Mouse (Mus musculus): Measurements from ENCODE around the gene Hexb. TPM values are rescaled to one million over a fixed set of nuclear protein-coding genes. Genes with fewer than 3 reads are reported as not detected.

Gene Hexb
- polyA plus RNA-seq, 1 experiment from 2014 or later: 39.1 TPM

DNA sequence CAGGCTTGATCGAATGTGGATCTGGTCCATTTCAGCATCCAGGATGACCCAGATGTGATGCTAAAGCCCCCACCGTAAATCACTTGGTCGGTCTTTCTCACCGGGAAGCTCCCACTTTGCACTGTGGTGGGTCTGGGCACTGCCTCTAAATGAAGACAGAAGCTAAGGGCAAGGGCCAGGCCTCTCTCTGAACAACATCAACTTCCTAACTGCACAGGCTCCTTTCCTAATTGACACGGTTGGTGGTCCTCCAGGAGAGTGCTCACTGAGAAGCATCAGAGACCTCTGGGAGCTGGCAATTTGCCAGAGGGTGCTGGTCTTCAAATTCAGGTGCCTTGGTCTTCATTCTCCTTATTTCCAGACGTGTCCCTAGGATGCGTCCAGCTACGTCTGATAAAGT lies 25.7 kb upstream of the Hexb start:
- Histone ChIP-seq H3K27me3 (ENCODE audit: control insufficient read depth, insufficient read depth, low read length) (no peaks in the 10 kb centered on the region), H3K9ac (ENCODE audit: low read length) (no peak overlapping the region), H3K9me3 (ENCODE audit: control insufficient read depth, low read length) (peaks cover 5% of the 10 kb centered on the region; the same call in 1 of the 2 replicates), H3K27ac (replicated peaks in 1 of 2; ENCODE audit: control insufficient read depth in 1 of 2, insufficient read depth in 1 of 2, low read depth in 2 of 2, low read length in 2 of 2) (no peak overlapping the region), H3K36me3 (ENCODE audit: control insufficient read depth, insufficient read depth, low read length) (no peaks in the 10 kb centered on the region), H3K4me1 (ENCODE audit: control insufficient read depth in 2 of 2, insufficient read depth in 2 of 2, low read length in 2 of 2) (no peaks in the 10 kb centered on the region; a peak in 1 of 4 replicates), H3K4me2 (ENCODE audit: low read length) (no peak overlapping the region), H3K4me3 (ENCODE audit: control insufficient read depth in 1 of 2, insufficient read depth in 1 of 2, low read depth in 1 of 2, low read length in 2 of 2) (no peak overlapping the region)
- 80% methylated on average over 8 of the region's 8 CpGs for WGBS
- no peak; the same call in 1 of the 2 replicates for ATAC-seq (ENCODE audit: insufficient number of reproducible peaks, insufficient read depth, low FRiP score, low read depth)

DNA sequence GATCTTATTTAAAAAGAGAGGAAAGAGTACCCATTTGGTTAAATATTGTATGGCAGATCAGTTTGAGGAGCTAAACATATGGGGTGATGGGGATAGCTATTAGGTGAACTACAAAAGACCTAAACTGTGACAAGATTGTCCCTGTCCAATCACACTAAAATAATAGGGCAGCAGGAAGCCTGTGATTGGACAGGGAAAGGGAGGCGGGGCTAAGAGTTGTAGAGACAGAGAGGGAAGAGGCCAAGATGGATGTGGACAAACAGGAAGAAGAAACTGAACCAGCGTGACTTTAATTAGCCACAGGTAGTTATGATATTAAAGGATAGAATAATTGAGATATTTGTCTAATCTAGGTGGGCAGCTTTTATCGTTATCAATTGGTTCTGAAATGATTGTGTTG lies 21.9 kb upstream of the Hexb start:
- H3K9ac ChIP-seq (ENCODE audit: low read length): no peak overlapping the region
- no peaks in the 10 kb centered on the region for H3K9me3 ChIP-seq (ENCODE audit: control insufficient read depth, low read length)
- 90% methylated on average over 3 of the region's 3 CpGs for whole genome bisulfite sequencing
- H3K4me3 ChIP-seq (ENCODE audit: control insufficient read depth in 1 of 2, insufficient read depth in 1 of 2, low read depth in 1 of 2, low read length in 2 of 2): no peak overlapping the region
- H3K4me2 ChIP-seq (ENCODE audit: low read length): no peak overlapping the region
- H3K27ac ChIP-seq (replicated peaks in 1 of 2; ENCODE audit: control insufficient read depth in 1 of 2, insufficient read depth in 1 of 2, low read depth in 2 of 2, low read length in 2 of 2): no peak overlapping the region
- no peak for ATAC-seq (ENCODE audit: insufficient number of reproducible peaks, insufficient read depth, low FRiP score, low read depth)
- no peaks in the 10 kb centered on the region for H3K27me3 ChIP-seq (ENCODE audit: control insufficient read depth, insufficient read depth, low read length)
- H3K36me3 ChIP-seq (ENCODE audit: control insufficient read depth, insufficient read depth, low read length): no peaks in the 10 kb centered on the region
- no peaks in the 10 kb centered on the region; a peak in 1 of 4 replicates for H3K4me1 ChIP-seq (ENCODE audit: control insufficient read depth in 2 of 2, insufficient read depth in 2 of 2, low read length in 2 of 2)

DNA sequence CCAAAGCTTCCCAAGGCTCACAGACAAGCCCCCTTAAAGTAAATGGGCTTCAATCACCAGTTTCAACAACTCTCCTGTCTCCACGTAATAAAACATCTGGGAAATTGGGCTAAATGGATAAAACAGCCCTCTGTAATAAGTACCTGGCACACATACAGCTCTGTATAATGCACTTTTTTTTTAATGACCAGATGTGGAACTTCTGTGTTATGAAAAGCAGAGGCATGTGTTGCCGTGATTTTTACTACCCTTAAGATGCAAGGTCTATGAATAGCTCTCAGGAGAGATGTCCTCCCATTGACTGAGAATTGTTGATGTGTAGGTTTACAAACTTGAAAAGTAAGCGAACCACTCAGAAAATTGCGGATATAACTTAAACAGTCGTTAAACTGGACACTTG lies 18.0 kb upstream of the Hexb start:
- Histone ChIP-seq H3K4me2 (ENCODE audit: low read length) (no peak overlapping the region), H3K27me3 (ENCODE audit: control insufficient read depth, insufficient read depth, low read length) (no peaks in the 10 kb centered on the region), H3K27ac (replicated peaks in 1 of 2; ENCODE audit: control insufficient read depth in 1 of 2, insufficient read depth in 1 of 2, low read depth in 2 of 2, low read length in 2 of 2) (no peak overlapping the region), H3K9ac (ENCODE audit: low read length) (no peak overlapping the region), H3K4me1 (ENCODE audit: control insufficient read depth in 2 of 2, insufficient read depth in 2 of 2, low read length in 2 of 2) (no peaks in the 10 kb centered on the region), H3K9me3 (ENCODE audit: control insufficient read depth, low read length) (no peaks in the 10 kb centered on the region), H3K36me3 (ENCODE audit: control insufficient read depth, insufficient read depth, low read length) (no peaks in the 10 kb centered on the region), H3K4me3 (ENCODE audit: control insufficient read depth in 1 of 2, insufficient read depth in 1 of 2, low read depth in 1 of 2, low read length in 2 of 2) (no peak overlapping the region)
- ATAC-seq (ENCODE audit: insufficient number of reproducible peaks, insufficient read depth, low FRiP score, low read depth): no peak
- WGBS: 75% methylated on average over 5 of the region's 5 CpGs

DNA sequence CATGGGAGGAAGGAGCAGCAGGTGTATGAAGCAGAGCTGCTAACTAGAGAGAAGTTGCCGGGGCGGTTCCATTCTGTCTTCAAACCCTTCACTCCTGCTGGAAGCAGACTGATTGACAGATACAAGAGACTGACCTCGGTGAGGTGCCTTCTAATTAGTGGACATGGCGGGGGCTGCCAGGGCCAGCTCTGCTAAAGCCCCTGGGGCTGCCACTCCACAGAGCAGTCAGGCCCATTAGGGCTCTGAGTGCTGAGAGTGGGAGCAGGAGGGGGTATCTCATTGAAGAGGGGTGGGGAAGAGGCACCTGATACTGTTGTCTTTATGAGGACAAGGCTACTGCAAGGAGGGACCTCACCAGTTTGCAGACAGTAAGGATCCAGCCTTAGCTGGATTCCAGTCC lies 17.4 kb upstream of the Hexb start:
- Histone ChIP-seq H3K27me3 (ENCODE audit: control insufficient read depth, insufficient read depth, low read length) (no peaks in the 10 kb centered on the region), H3K9me3 (ENCODE audit: control insufficient read depth, low read length) (no peaks in the 10 kb centered on the region), H3K4me3 (ENCODE audit: control insufficient read depth in 1 of 2, insufficient read depth in 1 of 2, low read depth in 1 of 2, low read length in 2 of 2) (no peak overlapping the region), H3K4me1 (ENCODE audit: control insufficient read depth in 2 of 2, insufficient read depth in 2 of 2, low read length in 2 of 2) (no peaks in the 10 kb centered on the region), H3K36me3 (ENCODE audit: control insufficient read depth, insufficient read depth, low read length) (no peaks in the 10 kb centered on the region), H3K4me2 (ENCODE audit: low read length) (no peak overlapping the region), H3K9ac (ENCODE audit: low read length) (no peak overlapping the region), H3K27ac (replicated peaks in 1 of 2; ENCODE audit: control insufficient read depth in 1 of 2, insufficient read depth in 1 of 2, low read depth in 2 of 2, low read length in 2 of 2) (no peak overlapping the region)
- no peak for ATAC-seq (ENCODE audit: insufficient number of reproducible peaks, insufficient read depth, low FRiP score, low read depth)
- WGBS: 45% methylated on average over 4 of the region's 4 CpGs

DNA sequence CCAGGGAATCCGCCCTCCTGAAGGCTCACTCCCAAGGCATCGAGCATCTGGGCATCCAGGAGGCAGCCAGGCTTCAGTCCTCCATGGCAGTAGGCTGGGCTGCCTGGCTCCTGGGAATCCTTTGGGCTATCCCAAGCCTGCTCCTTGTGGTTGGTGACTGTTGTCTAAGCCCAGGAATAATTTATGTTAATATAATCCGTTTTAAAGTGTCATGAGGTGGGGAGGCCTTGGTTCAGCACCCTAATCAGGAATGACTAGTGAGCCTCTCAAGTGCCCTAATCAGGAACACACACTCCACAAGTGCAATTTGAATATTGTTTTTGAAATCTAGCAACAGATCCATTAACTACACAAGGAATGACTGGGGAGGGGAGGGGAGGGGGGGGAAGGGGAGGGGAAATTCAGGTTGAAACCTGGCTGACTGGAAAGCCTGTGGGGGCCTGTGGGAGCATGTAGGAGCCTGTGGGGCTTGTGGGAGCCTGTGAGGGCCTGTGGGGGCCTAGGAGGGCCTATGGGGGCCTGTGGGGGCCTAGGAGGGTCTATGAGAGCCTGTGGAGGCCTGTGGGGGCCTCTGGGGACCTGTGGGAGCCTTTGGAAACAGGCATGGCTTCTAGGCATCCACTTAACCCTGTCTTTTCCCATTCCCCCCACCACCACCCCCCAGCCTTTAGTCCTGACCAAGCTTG lies 16.6 kb upstream of the Hexb start:
- Histone ChIP-seq H3K27ac (replicated peaks in 1 of 2; ENCODE audit: control insufficient read depth in 1 of 2, insufficient read depth in 1 of 2, low read depth in 2 of 2, low read length in 2 of 2) (no peak overlapping the region), H3K9me3 (ENCODE audit: control insufficient read depth, low read length) (no peaks in the 10 kb centered on the region), H3K4me1 (ENCODE audit: control insufficient read depth in 2 of 2, insufficient read depth in 2 of 2, low read length in 2 of 2) (no peaks in the 10 kb centered on the region), H3K4me3 (ENCODE audit: control insufficient read depth in 1 of 2, insufficient read depth in 1 of 2, low read depth in 1 of 2, low read length in 2 of 2) (no peak overlapping the region), H3K27me3 (ENCODE audit: control insufficient read depth, insufficient read depth, low read length) (no peaks in the 10 kb centered on the region), H3K36me3 (ENCODE audit: control insufficient read depth, insufficient read depth, low read length) (no peaks in the 10 kb centered on the region), H3K4me2 (ENCODE audit: low read length) (no peak overlapping the region), H3K9ac (ENCODE audit: low read length) (no peak overlapping the region)
- no peak for ATAC-seq (ENCODE audit: insufficient number of reproducible peaks, insufficient read depth, low FRiP score, low read depth)
- 66% methylated on average over 3 of the region's 3 CpGs for WGBS

DNA sequence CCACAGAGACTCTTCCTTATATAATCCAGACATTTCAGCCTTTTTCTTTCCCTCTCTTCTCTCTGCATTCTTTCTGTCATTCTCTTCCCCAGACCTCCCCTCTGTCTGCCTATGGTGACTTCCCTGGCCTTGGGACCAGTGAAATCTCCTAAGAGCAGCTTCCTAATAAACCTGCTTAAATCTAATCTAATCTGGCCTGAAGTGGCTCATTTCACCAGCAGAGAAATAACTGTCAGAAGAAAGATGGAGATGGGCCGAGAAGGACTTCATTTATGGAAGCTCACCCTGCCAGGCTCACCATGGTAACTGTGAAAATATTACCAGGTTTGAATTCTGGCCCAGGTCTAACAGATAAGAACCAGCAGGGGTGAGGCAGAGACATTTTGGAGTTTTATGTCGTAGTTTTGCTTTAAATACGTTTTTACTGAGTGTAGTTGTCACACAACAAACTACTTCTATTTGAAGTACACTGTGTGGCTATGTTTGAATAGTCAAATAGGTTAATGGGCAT lies 10.4 kb upstream of the Hexb start:
- no peak overlapping the region for H3K27ac ChIP-seq (replicated peaks in 1 of 2; ENCODE audit: control insufficient read depth in 1 of 2, insufficient read depth in 1 of 2, low read depth in 2 of 2, low read length in 2 of 2)
- H3K27me3 ChIP-seq (ENCODE audit: control insufficient read depth, insufficient read depth, low read length): no peaks in the 10 kb centered on the region
- no peak overlapping the region for H3K9ac ChIP-seq (ENCODE audit: low read length)
- no peak overlapping the region for H3K4me3 ChIP-seq (ENCODE audit: control insufficient read depth in 1 of 2, insufficient read depth in 1 of 2, low read depth in 1 of 2, low read length in 2 of 2)
- H3K9me3 ChIP-seq (ENCODE audit: control insufficient read depth, low read length): no peaks in the 10 kb centered on the region
- H3K4me2 ChIP-seq (ENCODE audit: low read length): no peak overlapping the region
- peaks cover 3 to 6% of the 10 kb centered on the region in 2 experiments; a peak in 3 of 4 replicates for H3K4me1 ChIP-seq (ENCODE audit: control insufficient read depth in 2 of 2, insufficient read depth in 2 of 2, low read length in 2 of 2)
- H3K36me3 ChIP-seq (ENCODE audit: control insufficient read depth, insufficient read depth, low read length): no peaks in the 10 kb centered on the region
- ATAC-seq (ENCODE audit: insufficient number of reproducible peaks, insufficient read depth, low FRiP score, low read depth): no peak
- WGBS: 24% methylated on average over 3 of the region's 3 CpGs

DNA sequence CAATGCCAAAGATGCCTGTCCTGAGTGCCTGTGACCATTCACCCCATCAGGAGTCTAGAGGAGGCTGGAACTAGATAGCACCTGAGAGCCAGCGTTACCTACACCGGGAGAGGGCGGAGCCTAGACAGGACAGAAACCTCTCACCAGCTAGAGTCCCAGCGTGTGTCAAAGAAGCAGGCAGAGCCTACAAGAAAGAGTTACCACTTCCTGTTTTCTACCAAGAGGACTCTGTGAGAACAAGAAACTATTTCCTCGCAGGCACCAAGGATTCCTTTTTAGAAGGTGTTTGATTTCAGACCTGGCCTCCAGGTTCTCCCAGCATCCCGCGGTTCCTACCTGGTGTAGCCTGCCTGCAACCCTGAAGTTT lies 9.9 kb upstream of the Hexb start:
- ATAC-seq (ENCODE audit: insufficient number of reproducible peaks, insufficient read depth, low FRiP score, low read depth): no peak
- Histone ChIP-seq H3K27me3 (ENCODE audit: control insufficient read depth, insufficient read depth, low read length) (no peaks in the 10 kb centered on the region), H3K27ac (replicated peaks in 1 of 2; ENCODE audit: control insufficient read depth in 1 of 2, insufficient read depth in 1 of 2, low read depth in 2 of 2, low read length in 2 of 2) (no peak overlapping the region), H3K9ac (ENCODE audit: low read length) (no peak overlapping the region), H3K4me3 (ENCODE audit: control insufficient read depth in 1 of 2, insufficient read depth in 1 of 2, low read depth in 1 of 2, low read length in 2 of 2) (no peak overlapping the region), H3K4me2 (ENCODE audit: low read length) (no peak overlapping the region), H3K36me3 (ENCODE audit: control insufficient read depth, insufficient read depth, low read length) (no peaks in the 10 kb centered on the region), H3K9me3 (ENCODE audit: control insufficient read depth, low read length) (no peaks in the 10 kb centered on the region), H3K4me1 (ENCODE audit: control insufficient read depth in 2 of 2, insufficient read depth in 2 of 2, low read length in 2 of 2) (peaks cover 3 to 6% of the 10 kb centered on the region in 2 experiments; a peak in 3 of 4 replicates)
- WGBS: 50% methylated on average over 7 of the region's 7 CpGs
